Mouse (Mus musculus): Measurements from ENCODE around the gene Rbfox3. TPM values are rescaled to one million over a fixed set of nuclear protein-coding genes. Genes with fewer than 3 reads are reported as not detected.
A peak's percentile ranks its signal among the peaks of the same experiment; 100 is the strongest.

Rbfox3 gene
- polyA plus RNA-seq, 1 experiment from 2014 or later = 31.7 TPM

DNA sequence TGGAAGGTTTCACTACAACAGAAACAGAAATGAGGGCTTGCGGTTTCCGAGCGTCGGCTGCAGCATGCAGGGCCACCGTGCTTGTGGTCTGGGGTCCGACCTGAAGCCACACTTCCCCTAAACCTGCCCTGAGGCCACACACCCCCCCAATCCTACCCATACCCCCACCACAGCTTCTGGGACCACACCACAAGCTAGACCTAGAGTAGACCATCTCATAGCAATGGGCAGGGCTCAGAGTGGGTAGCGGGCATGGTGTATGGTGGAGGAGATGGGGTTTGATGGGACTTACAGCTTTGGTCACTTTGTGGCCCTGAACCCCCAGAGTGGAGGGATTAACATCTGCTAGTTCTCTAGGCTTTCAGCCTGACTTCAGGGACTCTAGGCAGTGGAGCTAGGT, 420.2 kb downstream of the Rbfox3 start:
- H3K4me1 ChIP-seq (ENCODE audit: control insufficient read depth, insufficient read depth, low read length) = peaks cover 25% of the 10 kb centered on the region
- 85% methylated on average over 7 of the region's 7 CpGs for WGBS
- H3K9ac ChIP-seq (replicated peaks; ENCODE audit: low read length) = no peak overlapping the region

DNA sequence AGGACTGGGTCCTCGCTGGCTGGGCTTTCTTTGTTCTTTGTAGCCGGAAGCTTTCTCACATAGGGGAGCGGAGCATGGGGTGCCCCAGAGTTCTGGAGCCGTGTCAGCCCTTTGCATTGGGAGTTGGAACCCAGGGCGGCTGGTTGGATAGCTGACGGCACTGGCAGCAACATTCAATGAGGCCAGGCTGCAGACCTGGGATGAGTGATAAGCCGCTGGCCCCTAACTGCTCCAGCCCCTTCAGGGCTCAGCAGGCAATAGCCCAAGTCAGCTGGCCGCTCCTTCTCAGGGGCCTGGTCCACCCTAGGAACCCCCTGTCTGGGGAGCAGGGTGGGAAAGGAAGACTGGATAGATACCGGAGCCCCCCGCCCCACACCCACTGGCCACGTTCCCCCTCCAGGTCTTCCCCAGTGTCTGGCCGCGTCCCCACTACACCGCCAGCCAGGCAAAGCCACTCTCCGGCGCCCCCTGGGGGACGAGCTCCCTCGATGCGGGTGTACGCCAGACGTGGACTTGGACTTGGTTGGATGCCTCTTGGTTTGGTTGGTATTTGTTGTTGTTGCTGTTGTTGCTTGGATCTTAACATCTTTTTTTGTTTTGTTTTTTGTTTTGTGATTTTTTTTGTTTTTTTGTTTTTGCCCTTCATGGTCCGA, 420.7 kb downstream of the Rbfox3 start:
- Histone ChIP-seq H3K4me1 (ENCODE audit: control insufficient read depth, insufficient read depth, low read length) (peaks cover 25% of the 10 kb centered on the region), H3K36me3 (ENCODE audit: control insufficient read depth, insufficient read depth, low read length) (no peaks in the 10 kb centered on the region; the same call in 1 of the 2 replicates), H3K27me3 (ENCODE audit: control insufficient read depth, insufficient read depth, low read length) (no peaks in the 10 kb centered on the region), H3K4me2 (ENCODE audit: low read length) (no peak overlapping the region), H3K9ac (replicated peaks; ENCODE audit: low read length) (no peak overlapping the region; the same call in 1 of the 2 replicates), H3K9me3 (ENCODE audit: control insufficient read depth, low read length) (no peaks in the 10 kb centered on the region), H3K4me3 (replicated peaks; ENCODE audit: low read depth, low read length) (no peak overlapping the region), H3K27ac (replicated peaks; ENCODE audit: low read depth, low read length) (no peak overlapping the region)
- WGBS = 20% methylated on average over 22 of the region's 22 CpGs
- DNase-seq (peak; percentile 80), ATAC-seq (ENCODE audit: low FRiP score, low TSS enrichment) (peak; percentile 28; the same call in 1 of the 2 replicates)

More for the DNA sequence above, 420.2 kb downstream of the Rbfox3 start:
- Histone ChIP-seq H3K4me2 (ENCODE audit: low read length) (no peak overlapping the region), H3K4me3 (replicated peaks; ENCODE audit: low read depth, low read length) (no peak overlapping the region), H3K27ac (replicated peaks; ENCODE audit: low read depth, low read length) (no peak overlapping the region), H3K9me3 (ENCODE audit: control insufficient read depth, low read length) (no peaks in the 10 kb centered on the region), H3K36me3 (ENCODE audit: control insufficient read depth, insufficient read depth, low read length) (no peaks in the 10 kb centered on the region), H3K27me3 (ENCODE audit: control insufficient read depth, insufficient read depth, low read length) (no peaks in the 10 kb centered on the region)
- ATAC-seq (ENCODE audit: low FRiP score, low TSS enrichment) = no peak
- DNase-seq = no peak

DNA sequence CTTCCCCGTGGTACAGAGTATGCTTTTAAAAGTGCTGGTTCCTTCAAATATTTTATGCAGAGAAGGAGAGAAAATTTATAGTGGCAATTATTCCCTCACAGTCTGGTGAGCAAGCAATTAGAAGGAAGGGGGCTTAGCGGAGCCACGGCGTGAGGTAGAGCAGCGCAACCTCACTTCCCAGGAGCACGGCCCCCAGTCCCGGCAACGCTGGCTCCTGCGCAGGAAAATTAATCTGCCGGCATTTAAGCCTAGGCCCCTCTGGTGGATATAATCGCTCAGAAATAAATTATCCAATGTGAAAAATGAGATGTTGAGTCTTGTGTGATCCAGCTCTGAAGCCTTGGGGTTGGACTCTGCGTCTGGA, 422.5 kb downstream of the Rbfox3 start:
- Histone ChIP-seq H3K27ac (replicated peaks; ENCODE audit: low read depth, low read length) (peak overlapping the region; percentile 64), H3K36me3 (ENCODE audit: control insufficient read depth, insufficient read depth, low read length) (peaks cover 10% of the 10 kb centered on the region; the same call in 1 of the 2 replicates), H3K9me3 (ENCODE audit: control insufficient read depth, low read length) (no peaks in the 10 kb centered on the region), H3K9ac (replicated peaks; ENCODE audit: low read length) (no peak overlapping the region), H3K27me3 (ENCODE audit: control insufficient read depth, insufficient read depth, low read length) (no peaks in the 10 kb centered on the region), H3K4me1 (ENCODE audit: control insufficient read depth, insufficient read depth, low read length) (peaks cover 25% of the 10 kb centered on the region), H3K4me2 (ENCODE audit: low read length) (no peak overlapping the region), H3K4me3 (replicated peaks; ENCODE audit: low read depth, low read length) (no peak overlapping the region)
- DNase-seq (peak; percentile 59), ATAC-seq (ENCODE audit: low FRiP score, low TSS enrichment) (no peak)
- WGBS = 51% methylated on average over 12 of the region's 12 CpGs

- no peak overlapping the region for H3K4me3 ChIP-seq (replicated peaks; ENCODE audit: low read depth, low read length)
- H3K4me1 ChIP-seq (ENCODE audit: control insufficient read depth, insufficient read depth, low read length) = peaks cover 25% of the 10 kb centered on the region
- ATAC-seq (ENCODE audit: low FRiP score, low TSS enrichment) (no peak), DNase-seq (no peak)
- no peak overlapping the region for H3K9ac ChIP-seq (replicated peaks; ENCODE audit: low read length)
- peak overlapping the region; percentile 64 for H3K27ac ChIP-seq (replicated peaks; ENCODE audit: low read depth, low read length)
- 72% methylated on average over 8 of the region's 8 CpGs for WGBS
- H3K4me2 ChIP-seq (ENCODE audit: low read length) = no peak overlapping the region
- H3K9me3 ChIP-seq (ENCODE audit: control insufficient read depth, low read length) = no peaks in the 10 kb centered on the region
- peaks cover 10% of the 10 kb centered on the region; the same call in 1 of the 2 replicates for H3K36me3 ChIP-seq (ENCODE audit: control insufficient read depth, insufficient read depth, low read length)
- H3K27me3 ChIP-seq (ENCODE audit: control insufficient read depth, insufficient read depth, low read length) = no peaks in the 10 kb centered on the region
These were observed 423.0 kb downstream of the Rbfox3 start for GRCm38 (mm10) chr11:118488191-118488906.

DNA sequence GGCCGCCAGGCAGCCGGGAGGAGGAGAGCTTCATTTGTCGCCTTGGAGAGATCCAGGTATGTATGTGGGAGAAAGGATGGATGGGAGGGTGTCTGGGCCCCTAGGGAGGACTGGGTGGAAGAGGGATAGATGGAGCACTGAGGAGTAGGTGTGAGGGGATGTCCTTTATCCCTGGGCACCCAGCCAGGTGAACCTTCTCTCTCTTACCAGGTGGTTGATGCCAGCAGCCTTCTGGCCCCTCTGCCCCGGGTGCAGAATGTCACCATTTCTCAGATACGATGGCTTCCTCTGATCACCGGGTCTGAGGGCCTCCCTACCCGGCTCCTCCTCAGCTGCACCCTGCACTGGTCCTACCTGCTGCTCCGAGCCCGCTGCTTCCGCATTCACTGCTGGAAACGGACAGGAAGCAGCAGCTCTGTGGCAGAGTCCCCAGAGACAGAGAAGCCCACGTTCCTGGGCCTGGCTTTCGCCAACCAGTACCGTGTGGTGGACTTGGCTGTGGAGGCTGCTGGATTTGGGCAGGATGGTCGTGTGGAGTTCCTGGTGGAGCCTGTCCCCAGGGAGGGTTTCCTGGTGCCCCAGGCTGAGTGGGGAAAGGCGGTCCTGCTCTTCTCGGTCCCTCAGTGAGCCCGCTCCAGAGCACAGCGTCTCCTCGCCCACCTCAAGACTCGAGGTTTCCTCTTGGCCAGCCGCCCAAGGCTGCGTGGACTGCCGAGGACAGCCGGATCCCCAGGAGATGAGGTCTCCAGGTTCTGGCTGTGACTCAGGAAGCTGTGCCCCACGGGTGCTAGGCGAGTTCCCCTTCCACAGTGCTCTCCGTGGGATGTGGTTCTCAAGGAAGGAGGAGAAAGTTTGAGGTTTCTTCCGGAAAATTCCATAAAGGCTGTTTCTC, 424.3 kb downstream of the Rbfox3 start:
- Histone ChIP-seq H3K9me3 (ENCODE audit: control insufficient read depth, low read length) (no peaks in the 10 kb centered on the region), H3K27me3 (ENCODE audit: control insufficient read depth, insufficient read depth, low read length) (no peaks in the 10 kb centered on the region), H3K36me3 (ENCODE audit: control insufficient read depth, insufficient read depth, low read length) (peaks cover 10% of the 10 kb centered on the region; the same call in 1 of the 2 replicates), H3K9ac (replicated peaks; ENCODE audit: low read length) (no peak overlapping the region), H3K4me1 (ENCODE audit: control insufficient read depth, insufficient read depth, low read length) (peaks cover 25% of the 10 kb centered on the region), H3K4me2 (ENCODE audit: low read length) (no peak overlapping the region), H3K27ac (replicated peaks; ENCODE audit: low read depth, low read length) (no peak overlapping the region), H3K4me3 (replicated peaks; ENCODE audit: low read depth, low read length) (no peak overlapping the region)
- WGBS = 88% methylated on average over 29 of the region's 29 CpGs
- DNase-seq (no peak), ATAC-seq (ENCODE audit: low FRiP score, low TSS enrichment) (no peak)

DNA sequence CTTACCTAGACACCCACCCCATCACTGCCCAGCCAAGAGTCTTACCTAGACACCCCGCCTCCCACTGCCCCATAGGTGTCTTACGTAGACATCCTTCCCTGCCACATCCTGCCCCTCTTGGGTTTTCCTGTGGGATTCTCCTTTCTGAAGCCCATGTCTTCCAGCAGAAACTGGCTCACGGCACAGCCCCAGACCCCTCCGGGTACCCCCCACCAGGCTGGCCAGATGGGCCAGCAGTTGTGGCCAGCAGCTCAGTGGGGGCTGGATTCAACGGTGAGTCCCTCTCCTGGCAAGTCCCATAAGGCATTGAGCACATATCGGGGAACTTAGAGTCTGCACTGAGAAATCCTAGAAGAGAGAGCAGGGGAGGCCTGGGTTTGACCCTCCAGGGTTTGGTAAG, 425.1 kb downstream of the Rbfox3 start:
- 86% methylated on average over 6 of the region's 6 CpGs for WGBS

GRCm38 (mm10) chr11:118485780-118486179, 425.6 kb downstream of the Rbfox3 start:
- ATAC-seq (ENCODE audit: low FRiP score, low TSS enrichment) = no peak

More for the DNA sequence above, 425.1 kb downstream of the Rbfox3 start:
- H3K27me3 ChIP-seq (ENCODE audit: control insufficient read depth, insufficient read depth, low read length) = no peaks in the 10 kb centered on the region
- H3K4me2 ChIP-seq (ENCODE audit: low read length) = no peak overlapping the region
- H3K27ac ChIP-seq (replicated peaks; ENCODE audit: low read depth, low read length) = no peak overlapping the region
- no peak overlapping the region for H3K4me3 ChIP-seq (replicated peaks; ENCODE audit: low read depth, low read length)
- H3K4me1 ChIP-seq (ENCODE audit: control insufficient read depth, insufficient read depth, low read length) = peaks cover 25% of the 10 kb centered on the region
- DNase-seq (no peak), ATAC-seq (ENCODE audit: low FRiP score, low TSS enrichment) (no peak)
- no peaks in the 10 kb centered on the region for H3K9me3 ChIP-seq (ENCODE audit: control insufficient read depth, low read length)
- no peak overlapping the region for H3K9ac ChIP-seq (replicated peaks; ENCODE audit: low read length)
- H3K36me3 ChIP-seq (ENCODE audit: control insufficient read depth, insufficient read depth, low read length) = peaks cover 10% of the 10 kb centered on the region; the same call in 1 of the 2 replicates

DNA sequence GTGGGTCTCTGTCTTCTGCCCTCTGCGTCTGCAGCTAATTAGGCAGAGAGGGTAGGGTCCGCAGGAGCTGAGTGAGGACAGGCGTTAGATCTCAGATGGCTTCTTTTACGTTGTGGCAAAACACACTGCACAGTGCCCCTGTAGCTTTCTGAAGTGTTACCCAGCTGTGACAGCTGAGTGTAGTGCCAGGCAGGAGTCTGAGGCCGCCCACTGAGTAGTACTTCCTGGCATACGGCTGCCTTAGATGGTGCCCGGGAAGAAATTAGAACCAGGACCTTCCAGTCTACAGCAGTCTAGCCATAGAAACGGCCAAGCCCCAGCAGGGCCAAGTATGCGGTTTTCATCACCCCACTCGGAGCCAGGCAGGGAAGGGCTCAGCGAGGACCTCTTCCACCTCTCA, 426.1 kb downstream of the Rbfox3 start:
- no peak overlapping the region for H3K4me2 ChIP-seq (ENCODE audit: low read length)
- H3K9ac ChIP-seq (replicated peaks; ENCODE audit: low read length) = no peak overlapping the region
- ATAC-seq (ENCODE audit: low FRiP score, low TSS enrichment) (no peak), DNase-seq (no peak)
- H3K27ac ChIP-seq (replicated peaks; ENCODE audit: low read depth, low read length) = no peak overlapping the region
- no peak overlapping the region for H3K4me3 ChIP-seq (replicated peaks; ENCODE audit: low read depth, low read length)
- H3K36me3 ChIP-seq (ENCODE audit: control insufficient read depth, insufficient read depth, low read length) = peaks cover 10% of the 10 kb centered on the region; the same call in 1 of the 2 replicates
- H3K27me3 ChIP-seq (ENCODE audit: control insufficient read depth, insufficient read depth, low read length) = no peaks in the 10 kb centered on the region
- 81% methylated on average over 11 of the region's 11 CpGs for WGBS
- H3K4me1 ChIP-seq (ENCODE audit: control insufficient read depth, insufficient read depth, low read length) = peaks cover 20% of the 10 kb centered on the region
- H3K9me3 ChIP-seq (ENCODE audit: control insufficient read depth, low read length) = no peaks in the 10 kb centered on the region

More at GRCm38 (mm10) chr11:118485780-118486179, 425.6 kb downstream of the Rbfox3 start:
- H3K27me3 ChIP-seq (ENCODE audit: control insufficient read depth, insufficient read depth, low read length) = no peaks in the 10 kb centered on the region
- peaks cover 24% of the 10 kb centered on the region for H3K4me1 ChIP-seq (ENCODE audit: control insufficient read depth, insufficient read depth, low read length)
- H3K4me2 ChIP-seq (ENCODE audit: low read length) = no peak overlapping the region
- H3K9me3 ChIP-seq (ENCODE audit: control insufficient read depth, low read length) = no peaks in the 10 kb centered on the region
- DNase-seq = no peak
- no peak overlapping the region for H3K27ac ChIP-seq (replicated peaks; ENCODE audit: low read depth, low read length)
- H3K4me3 ChIP-seq (replicated peaks; ENCODE audit: low read depth, low read length) = no peak overlapping the region
- H3K9ac ChIP-seq (replicated peaks; ENCODE audit: low read length) = no peak overlapping the region
- peaks cover 10% of the 10 kb centered on the region; the same call in 1 of the 2 replicates for H3K36me3 ChIP-seq (ENCODE audit: control insufficient read depth, insufficient read depth, low read length)
- 97% methylated on average over 3 of the region's 3 CpGs for WGBS
